Mouse (Mus musculus): ENCODE measurements around the gene Nectin3. TPM values are rescaled to one million over a fixed set of nuclear protein-coding genes. Genes with fewer than 3 reads are reported as not detected.

Gene Nectin3
- polyA plus RNA-seq, 1 experiment, result 29.3 TPM

- no peak overlapping the region for H3K4me3 ChIP-seq (ENCODE audit: insufficient read depth, low read depth, low read length)
- no peaks in the 10 kb centered on the region for H3K27me3 ChIP-seq (replicated peaks; ENCODE audit: control insufficient read depth, insufficient read depth, low read length)
- peak; percentile 87 for DNase-seq
- peaks cover 3% of the 10 kb centered on the region; the same call in 1 of the 2 replicates for H3K4me1 ChIP-seq (ENCODE audit: control insufficient read depth, insufficient read depth, low read length)
- no peak for TF ChIP-seq POLR2A (IDR thresholded peaks at IDR 0.05; ENCODE audit: low read depth, low read length)
- TF ChIP-seq CTCF (conservative IDR thresholded peaks at IDR 0.05; ENCODE audit: insufficient read depth, insufficient read length, low read depth, low read length), result no peak
- no peaks in the 10 kb centered on the region for H3K36me3 ChIP-seq (ENCODE audit: control insufficient read depth, insufficient read depth, low read length)
- H3K27ac ChIP-seq (ENCODE audit: insufficient read depth, low read depth, low read length), result peak overlapping the region; percentile 58
- 26% methylated on average over 3 of the region's 3 CpGs for WGBS
Measured at GRCm38 (mm10) chr16:46507260-46507943, 9.1 kb upstream of the Nectin3 start.

GRCm38 (mm10) chr16:46504006-46504405, 5.7 kb upstream of the Nectin3 start:
- no peak overlapping the region for H3K4me3 ChIP-seq (ENCODE audit: insufficient read depth, low read depth, low read length)
- WGBS, result 66% methylated on average over 4 of the region's 4 CpGs
- no peaks in the 10 kb centered on the region for H3K27me3 ChIP-seq (replicated peaks; ENCODE audit: control insufficient read depth, insufficient read depth, low read length)
- DNase-seq, result no peak
- TF ChIP-seq POLR2A (IDR thresholded peaks at IDR 0.05; ENCODE audit: low read depth, low read length) (no peak), CTCF (conservative IDR thresholded peaks at IDR 0.05; ENCODE audit: insufficient read depth, insufficient read length, low read depth, low read length) (no peak)
- peaks cover 3% of the 10 kb centered on the region; the same call in 1 of the 2 replicates for H3K4me1 ChIP-seq (ENCODE audit: control insufficient read depth, insufficient read depth, low read length)
- no peaks in the 10 kb centered on the region for H3K36me3 ChIP-seq (ENCODE audit: control insufficient read depth, insufficient read depth, low read length)
- no peak overlapping the region for H3K27ac ChIP-seq (ENCODE audit: insufficient read depth, low read depth, low read length)

- no peak for DNase-seq
- H3K27ac ChIP-seq (ENCODE audit: insufficient read depth, low read depth, low read length), result no peak overlapping the region
- no peak overlapping the region for H3K4me3 ChIP-seq (ENCODE audit: insufficient read depth, low read depth, low read length)
- no peak for TF ChIP-seq CTCF (conservative IDR thresholded peaks at IDR 0.05; ENCODE audit: insufficient read depth, insufficient read length, low read depth, low read length)
- no peak for TF ChIP-seq POLR2A (IDR thresholded peaks at IDR 0.05; ENCODE audit: low read depth, low read length)
- H3K27me3 ChIP-seq (replicated peaks; ENCODE audit: control insufficient read depth, insufficient read depth, low read length), result no peaks in the 10 kb centered on the region
- WGBS, result 81% methylated on average over 2 of the region's 2 CpGs
- H3K36me3 ChIP-seq (ENCODE audit: control insufficient read depth, insufficient read depth, low read length), result no peaks in the 10 kb centered on the region
- H3K4me1 ChIP-seq (ENCODE audit: control insufficient read depth, insufficient read depth, low read length), result no peaks in the 10 kb centered on the region; the same call in 1 of the 2 replicates
Measured at GRCm38 (mm10) chr16:46502311-46502710, 4.0 kb upstream of the Nectin3 start.

GRCm38 (mm10) chr16:46500759-46501158, 2.4 kb upstream of the Nectin3 start:
- Histone ChIP-seq H3K27me3 (replicated peaks; ENCODE audit: control insufficient read depth, insufficient read depth, low read length) (no peaks in the 10 kb centered on the region), H3K36me3 (ENCODE audit: control insufficient read depth, insufficient read depth, low read length) (no peaks in the 10 kb centered on the region), H3K4me1 (ENCODE audit: control insufficient read depth, insufficient read depth, low read length) (no peaks in the 10 kb centered on the region; the same call in 1 of the 2 replicates), H3K27ac (ENCODE audit: insufficient read depth, low read depth, low read length) (no peak overlapping the region), H3K4me3 (ENCODE audit: insufficient read depth, low read depth, low read length) (no peak overlapping the region)
- DNase-seq, result no peak
- TF ChIP-seq POLR2A (IDR thresholded peaks at IDR 0.05; ENCODE audit: low read depth, low read length) (no peak), CTCF (conservative IDR thresholded peaks at IDR 0.05; ENCODE audit: insufficient read depth, insufficient read length, low read depth, low read length) (no peak)
- 89% methylated on average over 3 of the region's 3 CpGs for WGBS

- peak overlapping the region; percentile 92 for H3K27ac ChIP-seq (ENCODE audit: insufficient read depth, low read depth, low read length)
- H3K4me3 ChIP-seq (ENCODE audit: insufficient read depth, low read depth, low read length), result peak overlapping the region; percentile 96
Measured at GRCm38 (mm10) chr16:46497686-46498420, 472 bp downstream of the Nectin3 start.

GRCm38 (mm10) chr16:46496889-46497685, 1.2 kb downstream of the Nectin3 start:
- Histone ChIP-seq H3K4me3 (ENCODE audit: insufficient read depth, low read depth, low read length) (peak overlapping the region; percentile 96), H3K27me3 (replicated peaks; ENCODE audit: control insufficient read depth, insufficient read depth, low read length) (no peaks in the 10 kb centered on the region), H3K4me1 (ENCODE audit: control insufficient read depth, insufficient read depth, low read length) (peaks cover 3% of the 10 kb centered on the region; the same call in 1 of the 2 replicates), H3K27ac (ENCODE audit: insufficient read depth, low read depth, low read length) (peak overlapping the region; percentile 92), H3K36me3 (ENCODE audit: control insufficient read depth, insufficient read depth, low read length) (no peaks in the 10 kb centered on the region)
- TF ChIP-seq POLR2A (IDR thresholded peaks at IDR 0.05; ENCODE audit: low read depth, low read length) (peak; percentile 62), CTCF (conservative IDR thresholded peaks at IDR 0.05; ENCODE audit: insufficient read depth, insufficient read length, low read depth, low read length) (no peak)
- peak; percentile 98 for DNase-seq
- under 1% methylated on average over 72 of the region's 78 CpGs for whole genome bisulfite sequencing

More at GRCm38 (mm10) chr16:46497686-46498420, 472 bp downstream of the Nectin3 start:
- no peaks in the 10 kb centered on the region for H3K36me3 ChIP-seq (ENCODE audit: control insufficient read depth, insufficient read depth, low read length)
- H3K27me3 ChIP-seq (replicated peaks; ENCODE audit: control insufficient read depth, insufficient read depth, low read length), result no peaks in the 10 kb centered on the region
- TF ChIP-seq CTCF (conservative IDR thresholded peaks at IDR 0.05; ENCODE audit: insufficient read depth, insufficient read length, low read depth, low read length) (no peak), POLR2A (IDR thresholded peaks at IDR 0.05; ENCODE audit: low read depth, low read length) (no peak)
- peaks cover 3% of the 10 kb centered on the region; the same call in 1 of the 2 replicates for H3K4me1 ChIP-seq (ENCODE audit: control insufficient read depth, insufficient read depth, low read length)
- peak; percentile 30 for DNase-seq
- WGBS, result 1% methylated on average over 32 of the region's 32 CpGs
